Mouse (Mus musculus) inflammation-experienced regulatory T-cells (primary cell): Measurements from ENCODE around the gene 2010003K11Rik. TPM values are rescaled to one million over a fixed set of nuclear protein-coding genes. Genes with fewer than 3 reads are reported as not detected.

ENCODE experiments used
- polyA plus RNA-seq, 2 experiments: library from polyadenylated mRNA; unstranded; fragments of 100-300 nt; shearing (Covaris generic); gene quantifications; one replicate each; pipeline ENCODE4 v1.2.1; 2017

2010003K11Rik gene
- not detected for polyA plus RNA-seq

GRCm38 (mm10) chr19:4498062-4498933 is at the start of gene 2010003K11Rik:
Gene 2010003K11Rik (minus strand): TSS chr19:4498583.

GRCm38 (mm10) chr19:4509986-4510963 is 11.9 kb upstream of the 2010003K11Rik start, which contains the start of gene Pcx:
Gene Pcx (plus strand): TSS chr19:4510472.

DNA sequence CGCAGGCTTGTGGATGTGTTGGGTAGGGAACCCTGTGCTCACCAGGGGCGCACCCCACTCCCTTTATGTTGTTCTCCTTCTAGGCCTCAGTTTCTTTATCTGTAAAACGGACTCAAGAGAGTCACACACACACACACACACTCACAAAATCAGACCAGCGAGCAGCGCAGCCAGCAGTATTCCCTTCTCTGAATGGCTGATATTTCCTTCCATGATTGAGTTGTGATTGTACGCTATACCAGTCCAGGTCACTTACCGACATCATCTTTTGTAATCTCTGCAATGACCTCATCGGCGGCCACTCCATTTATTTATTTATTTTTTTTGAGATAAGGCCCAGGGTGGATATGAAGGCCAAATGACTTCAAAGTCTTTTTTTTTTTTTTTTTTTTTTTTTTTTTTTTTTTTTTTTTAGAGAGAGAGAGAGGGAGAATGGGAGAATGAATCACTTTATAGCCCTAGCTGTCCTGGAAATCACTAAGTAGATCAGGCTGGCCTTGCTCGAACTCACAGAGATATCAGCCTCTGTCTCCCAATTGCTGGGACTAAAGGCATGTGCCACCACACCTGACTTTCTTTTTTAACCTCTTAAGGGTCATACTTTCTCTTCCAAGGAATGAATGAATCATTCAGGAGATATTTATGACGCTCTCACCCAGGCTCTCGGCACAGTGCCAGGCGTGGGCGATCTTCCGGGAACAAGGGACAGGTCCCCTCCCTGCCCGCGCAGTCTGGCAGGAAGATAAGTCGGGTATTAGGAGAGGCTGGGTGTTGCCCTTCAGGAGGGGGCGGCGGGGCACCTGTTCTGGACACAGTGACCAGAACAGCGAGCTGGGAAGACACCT is 20.8 kb downstream of the 2010003K11Rik start, which contains the start of gene Syt12:
Gene Syt12 (minus strand): TSS at position 103 of the 845 bp plus-strand sequence.

Other genes with a start within 250 kb of the 2010003K11Rik start
- under 1 TPM; 0.23 to 0.65 TPM for gene Ssh3, start 229.4 kb downstream of the 2010003K11Rik start, polyA plus RNA-seq
- 1 to 10 TPM; 5.6 to 7.5 TPM for gene Ankrd13d, start 215.4 kb downstream of the 2010003K11Rik start, polyA plus RNA-seq
- gene Grk2, start 192.4 kb downstream of the 2010003K11Rik start, polyA plus RNA-seq: 100 to 1,000 TPM; 240 to 286 TPM
- 10 to 100 TPM; 66.7 to 84.1 TPM for gene Kdm2a, start 100.3 kb downstream of the 2010003K11Rik start, polyA plus RNA-seq
- 1 to 10 TPM; 1.9 to 9.8 TPM for gene Rhod, start 59.2 kb downstream of the 2010003K11Rik start, polyA plus RNA-seq
- 1 to 10 TPM in 1 of 2 experiments, under 1 TPM in 1; 0.12 to 2.6 TPM for gene Syt12, start 21.1 kb downstream of the 2010003K11Rik start, polyA plus RNA-seq
- 1 to 10 TPM; 1.6 to 2.4 TPM for gene Pcx, start 11.9 kb upstream of the 2010003K11Rik start, polyA plus RNA-seq
- 1 to 10 TPM in 1 of 2 experiments, under 1 TPM in 1; 0.60 to 1.4 TPM for gene Lrfn4, start 117.1 kb upstream of the 2010003K11Rik start, polyA plus RNA-seq
- gene Rce1, start 127.1 kb upstream of the 2010003K11Rik start, polyA plus RNA-seq: 10 to 100 TPM; 65.2 to 76.6 TPM
- gene Gm960, start 200.1 kb upstream of the 2010003K11Rik start, polyA plus RNA-seq: 1 to 10 TPM; 1.8 to 4.5 TPM
- under 1 TPM; 0.40 to 0.84 TPM for gene Sptbn2, start 212.6 kb upstream of the 2010003K11Rik start, polyA plus RNA-seq